Mouse (Mus musculus): ENCODE data around the gene Nbl1.

Gene Nbl1

DNA sequence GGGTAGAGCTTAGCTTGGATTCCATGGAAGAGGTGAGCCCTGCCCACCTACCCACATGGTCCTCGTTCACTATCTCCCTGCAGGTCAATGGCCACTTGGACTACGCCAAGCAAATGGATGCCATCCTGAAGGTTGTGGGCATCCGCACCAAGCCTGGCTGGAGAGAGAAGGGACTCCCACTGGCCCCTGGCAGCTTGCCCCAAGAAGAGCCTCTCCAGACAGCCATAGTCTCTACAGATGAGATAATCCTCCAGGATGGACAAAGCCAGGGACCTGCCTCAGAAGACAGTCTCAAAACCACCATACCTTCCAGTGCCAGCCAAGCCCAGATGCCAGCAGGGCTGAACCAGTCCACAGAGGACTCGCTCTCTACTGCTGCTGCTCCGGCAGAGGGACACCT is 34.8 kb downstream of the Nbl1 start:
- DNase-seq: no peak

GRCm38 (mm10) chr4:139057291-139057690 is 35.5 kb downstream of the Nbl1 start:
- DNase-seq: peak in 1 of 2 experiments; percentile 25

- DNase-seq: no peak
Observed at GRCm38 (mm10) chr4:139055744-139056143, 37.0 kb downstream of the Nbl1 start.

GRCm38 (mm10) chr4:139055336-139055735 is 37.5 kb downstream of the Nbl1 start:
- DNase-seq: peak; percentile 73 to 83

- peak; percentile 29 to 47 for DNase-seq
Observed at GRCm38 (mm10) chr4:139054300-139054923, 38.4 kb downstream of the Nbl1 start.

DNA sequence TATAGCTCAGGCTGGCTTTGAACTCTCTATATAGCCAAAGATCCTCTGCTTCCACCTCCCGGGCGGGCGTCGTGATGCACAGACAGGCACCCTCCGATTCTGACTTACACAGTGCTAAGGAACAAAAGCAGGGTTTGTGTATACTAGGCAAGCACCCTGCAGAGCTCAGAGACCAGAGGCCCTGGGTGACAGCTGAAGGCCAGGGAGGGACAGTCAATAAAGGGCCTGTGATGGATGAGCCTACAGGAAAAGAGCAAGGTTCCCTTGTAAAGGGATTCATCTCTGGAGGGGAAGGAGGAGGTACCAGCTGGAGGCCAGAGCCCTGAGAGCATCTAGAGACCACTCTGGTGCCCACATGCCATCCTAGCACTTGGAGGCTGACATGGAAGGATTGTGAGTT is 39.4 kb downstream of the Nbl1 start:
- DNase-seq: no peak

DNA sequence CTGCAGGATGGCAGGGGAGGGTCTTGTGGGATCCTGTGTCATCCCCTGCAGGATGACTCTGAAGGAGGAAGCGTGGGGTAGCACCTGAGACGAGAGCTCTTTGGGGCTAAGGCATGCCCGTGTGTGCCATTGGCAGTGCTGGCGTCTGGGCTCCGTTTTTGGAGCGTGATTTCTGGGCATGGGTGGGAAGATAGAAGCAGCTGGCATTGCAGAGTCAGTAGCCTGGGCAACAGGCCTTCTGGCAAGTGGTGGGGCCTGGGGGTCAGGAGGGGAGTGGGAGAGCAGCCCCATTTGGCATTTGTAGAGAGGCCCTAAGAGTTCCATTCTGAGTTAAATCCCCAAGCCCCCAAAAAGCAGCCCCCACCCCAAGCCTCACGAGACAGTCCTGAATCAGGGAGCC is 40.0 kb downstream of the Nbl1 start:
- DNase-seq: no peak

- DNase-seq: no peak
Observed at GRCm38 (mm10) chr4:139048518-139048917, 44.3 kb downstream of the Nbl1 start.

DNA sequence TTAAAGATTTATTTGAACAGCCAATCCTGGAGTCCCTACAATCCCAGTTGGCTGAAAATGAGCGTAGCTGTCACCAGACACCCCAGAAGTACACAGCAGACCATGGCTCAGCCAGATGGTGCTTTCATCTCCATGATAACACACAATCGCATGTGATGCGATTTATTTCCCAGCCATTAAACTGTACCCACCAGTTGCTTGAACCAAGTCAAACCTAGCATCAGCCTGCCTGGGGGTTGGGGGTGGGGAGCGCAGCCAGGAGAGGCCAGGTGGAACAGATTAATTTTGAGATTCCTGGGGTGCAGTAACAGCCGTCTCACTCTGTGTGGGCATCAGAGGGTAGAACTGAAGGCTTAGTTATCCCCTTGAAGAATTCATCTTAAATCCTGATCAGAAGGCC is 46.4 kb downstream of the Nbl1 start:
- peak; percentile 32 to 48 for DNase-seq

DNA sequence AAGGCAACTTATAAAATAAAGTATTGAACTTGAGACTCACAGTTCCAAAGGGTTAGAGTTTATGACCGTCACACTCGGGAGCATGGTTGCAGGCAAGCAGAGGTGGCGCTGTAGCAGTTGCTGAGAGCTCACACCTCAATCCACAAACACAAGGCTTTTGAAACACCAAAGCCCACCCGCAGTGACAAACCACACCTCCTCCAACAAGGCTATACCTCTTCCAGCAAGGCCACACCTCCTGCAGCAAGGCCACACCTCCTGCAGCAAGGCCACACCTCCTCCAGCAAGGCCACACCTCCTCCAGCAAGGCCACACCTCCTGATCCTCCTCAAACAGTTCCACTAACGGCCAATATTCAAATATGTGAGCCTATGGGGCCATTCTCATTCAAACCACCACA is 48.2 kb downstream of the Nbl1 start:
- DNase-seq: no peak

GRCm38 (mm10) chr4:139043600-139043999 is 49.2 kb downstream of the Nbl1 start:
- no peak for DNase-seq

GRCm38 (mm10) chr4:139042611-139043010 is 50.2 kb downstream of the Nbl1 start:
- no peak for DNase-seq

GRCm38 (mm10) chr4:139040084-139040839 is 52.5 kb downstream of the Nbl1 start:
- DNase-seq: no peak

DNA sequence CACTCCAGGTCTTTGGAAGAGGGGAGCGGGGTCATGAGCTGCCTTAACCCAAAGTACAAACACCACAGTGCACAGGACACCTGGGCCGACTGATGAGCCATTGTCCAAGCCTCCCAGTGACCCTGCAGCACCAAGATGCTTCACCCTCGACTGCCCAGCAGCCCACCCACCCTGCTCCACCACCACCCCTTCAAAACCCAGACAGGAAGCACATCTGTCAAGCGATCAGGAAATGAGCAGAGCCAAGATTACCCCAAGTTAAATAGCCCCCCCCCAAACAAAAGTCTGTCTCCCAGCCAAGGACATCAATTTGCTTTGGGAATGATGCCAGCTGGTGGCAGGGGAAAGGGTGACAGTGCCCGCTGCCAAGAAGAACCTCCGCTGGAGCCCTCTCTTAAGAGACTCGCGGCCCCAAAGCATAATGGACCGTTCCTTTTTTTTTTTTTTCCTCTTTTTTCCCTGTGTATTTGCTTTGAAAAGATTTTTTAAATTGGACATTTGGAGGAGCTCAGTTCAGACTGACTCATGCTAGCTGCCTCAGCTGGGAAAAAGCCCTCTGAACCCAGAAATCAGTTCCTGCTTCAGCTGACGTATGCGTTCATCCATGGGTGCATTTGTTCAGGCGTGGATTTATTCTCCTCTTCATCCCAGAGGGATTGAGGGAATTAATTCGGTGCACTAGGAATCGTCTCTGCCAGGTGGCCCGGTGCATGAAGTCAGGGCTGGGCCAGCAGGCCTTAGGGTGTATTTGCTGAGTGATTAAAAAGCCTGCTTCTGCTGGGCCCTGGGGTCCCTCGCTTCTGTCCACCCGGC is 54.8 kb downstream of the Nbl1 start:
- DNase-seq: peak in 1 of 2 experiments; percentile 26

- DNase-seq: no peak
Observed at GRCm38 (mm10) chr4:139035799-139036198, 57.0 kb downstream of the Nbl1 start.

DNA sequence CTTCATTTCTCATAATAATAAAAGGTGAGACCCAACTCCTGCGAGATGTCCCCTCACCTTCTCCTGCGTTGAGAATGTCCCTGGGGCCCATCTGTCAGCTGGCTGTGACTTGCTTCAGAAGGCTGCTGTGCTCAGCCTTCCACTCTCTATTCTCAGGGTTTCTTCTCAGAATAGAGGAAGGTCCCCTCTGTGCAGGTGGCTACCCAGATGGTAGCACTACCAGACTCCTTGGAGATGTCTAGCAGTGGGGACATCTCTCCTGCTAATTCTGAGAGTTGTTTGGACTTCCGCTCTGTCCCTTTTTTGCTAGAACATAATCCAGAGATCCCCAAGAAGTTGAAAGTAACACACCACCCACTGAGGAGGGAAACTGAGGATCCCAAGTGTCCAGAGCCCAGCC is 57.9 kb downstream of the Nbl1 start:
- DNase-seq: no peak

DNA sequence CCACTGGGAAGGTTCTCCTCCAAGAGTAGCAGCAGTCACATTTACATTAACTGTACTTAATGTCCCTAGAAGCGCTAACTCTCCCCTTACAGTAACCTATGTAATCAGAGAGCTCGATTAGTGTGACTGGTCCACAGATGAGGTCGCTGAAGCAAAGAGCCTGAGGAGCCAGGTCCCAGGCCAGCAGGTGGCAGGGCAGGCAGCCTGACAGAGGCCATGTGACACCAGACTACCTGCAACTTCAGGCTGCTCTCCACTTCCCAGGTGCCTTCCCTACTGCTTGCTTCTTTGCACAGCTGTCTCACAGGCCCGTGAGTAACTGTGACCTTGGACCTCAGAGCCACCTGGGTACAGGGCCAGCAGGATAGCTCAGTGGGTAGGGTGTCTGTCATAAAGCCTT is 58.3 kb downstream of the Nbl1 start:
- DNase-seq: peak in 1 of 2 experiments; percentile 27

DNA sequence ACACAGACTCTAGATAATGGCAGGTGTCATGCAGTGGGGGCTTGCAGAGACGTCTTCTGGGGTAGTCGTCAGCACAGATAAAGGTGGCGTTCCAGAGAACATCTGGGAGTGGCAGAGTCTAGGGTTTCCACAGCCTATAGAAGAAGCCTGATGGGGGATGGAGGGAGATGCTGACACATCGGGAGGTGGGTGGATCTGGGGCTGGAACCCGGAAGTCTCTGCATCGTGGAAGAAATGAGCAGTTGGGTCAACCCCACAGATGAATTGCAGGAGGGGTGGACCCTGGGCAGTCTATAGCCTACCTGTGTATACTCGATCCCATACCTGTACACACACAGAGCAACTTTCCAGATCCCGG is 58.8 kb downstream of the Nbl1 start:
- no peak for DNase-seq

- DNase-seq: no peak
Observed at GRCm38 (mm10) chr4:139033263-139034009, 59.4 kb downstream of the Nbl1 start.

DNA sequence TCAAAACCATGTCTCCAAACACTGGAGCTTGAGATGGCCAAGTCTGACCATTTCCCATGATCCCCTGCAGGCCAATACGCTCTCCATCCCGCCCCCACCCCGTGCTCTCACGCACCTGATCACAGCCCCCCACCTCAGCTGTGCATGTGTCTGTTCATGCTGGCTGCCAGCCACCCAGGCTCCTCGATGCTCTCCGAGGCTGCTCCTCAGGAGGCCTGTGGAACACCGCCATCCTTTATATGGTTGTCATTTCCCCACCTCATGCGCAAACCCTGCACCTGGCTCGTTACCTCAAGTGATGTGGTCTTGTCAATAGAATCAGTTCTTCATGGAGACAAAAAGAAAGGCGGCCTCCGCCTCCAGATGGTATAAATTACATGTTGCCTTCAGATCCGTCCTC is 60.3 kb downstream of the Nbl1 start:
- DNase-seq: no peak

Measured in cerebellum, postnatal 25 days (tissue).